Comparison of ENCODE assay signal across 14 mouse cellular contexts in genomic region chr12:109023780-109024179, GRCm38 (mm10). TPM values are rescaled to one million over a fixed set of nuclear protein-coding genes. Genes with fewer than 3 reads are reported as not detected.
DNase-seq lines count a peak whose midpoint lies in the region; ATAC-seq and TF ChIP-seq lines count a peak whose summit lies in the region.
"Had no signal": no experiment of that assay in that cellular context is flagged by ENCODE, and none has a peak within 500 bp of the region (broad histone marks: within the 10 kb centered on the region; RNA-seq: fewer than 3 reads in every experiment).

No protein-coding gene starts in this region.

- H3K4me2 ChIP-seq in midbrain, postnatal 0 days (ENCODE audit: low read depth, low read length, poor library complexity, severe bottlenecking) = no peak overlapping the region
- H3K4me2 ChIP-seq: neural tube, embryonic 12.5 days had no signal

- no peaks in the 10 kb centered on the region for H3K36me3 ChIP-seq in ES-Bruce4 (ENCODE audit: control insufficient read depth, insufficient read depth, low read length, poor library complexity, severe bottlenecking)
- H3K36me3 ChIP-seq in midbrain, postnatal 0 days (ENCODE audit: insufficient read depth, low read length) = no peaks in the 10 kb centered on the region
- H3K36me3 ChIP-seq: neural tube, embryonic 12.5 days had no signal

- DNase-seq in left cerebral cortex, adult 2 months (ENCODE audit: extremely low spot score in 1 of 2, low spot score in 2 of 2) = no peak
- DNase-seq in left cerebral cortex, adult 11 months (ENCODE audit: low spot score) = no peak
- DNase-seq in brain, embryonic 14.5 days (ENCODE audit: low read depth) = peak; percentile 44
- no peak for DNase-seq in midbrain, postnatal 0 days (ENCODE audit: low spot score)
- DNase-seq in layer of hippocampus, postnatal 36 days = no peak
- DNase-seq: gastrocnemius, postnatal 25 days; heart, postnatal 10 days; kidney, postnatal 10 days had no signal

- no peak for TF ChIP-seq EP300 in ES-Bruce4 (IDR thresholded peaks at IDR 0.05; ENCODE audit: insufficient read depth, low read depth, low read length)

- peak; percentile 41 for TF ChIP-seq CTCF in left cerebral cortex, adult 2 months (IDR thresholded peaks at IDR 0.05)
- TF ChIP-seq CTCF in ES-Bruce4 (IDR thresholded peaks at IDR 0.05; ENCODE audit: low read depth, low read length) = peak; percentile 71
- TF ChIP-seq CTCF in brain, embryonic 14.5 days (IDR thresholded peaks at IDR 0.05; ENCODE audit: borderline replicate concordance, extremely low read depth, insufficient read depth, insufficient read length) = peak; percentile 49
- peak; percentile 50; the same call in 1 of the 2 replicates for TF ChIP-seq CTCF in midbrain, postnatal 0 days (IDR thresholded peaks at IDR 0.05)

- TF ChIP-seq POLR2A in ES-Bruce4 (IDR thresholded peaks at IDR 0.05; ENCODE audit: insufficient read depth, low read length) = no peak
- no peak for TF ChIP-seq POLR2A in brain, embryonic 14.5 days (IDR thresholded peaks at IDR 0.05; ENCODE audit: borderline replicate concordance, extremely low read depth, insufficient read depth, insufficient read length, poor library complexity, severe bottlenecking)

- no peak overlapping the region for H3K4me3 ChIP-seq in left cerebral cortex, adult 2 months
- no peak overlapping the region for H3K4me3 ChIP-seq in ES-Bruce4 (ENCODE audit: low read depth, low read length)
- H3K4me3 ChIP-seq in midbrain, postnatal 0 days (ENCODE audit: low read depth, low read length) = no peak overlapping the region
- H3K4me3 ChIP-seq: erythroblast, embryonic 14.5 days; limb, embryonic 10.5 days; neural tube, embryonic 12.5 days had no signal

- H3K4me1 ChIP-seq in ES-Bruce4 (ENCODE audit: control insufficient read depth, insufficient read depth, low read length) = no peaks in the 10 kb centered on the region
- H3K4me1 ChIP-seq in midbrain, postnatal 0 days (ENCODE audit: insufficient read depth, low read length) = no peaks in the 10 kb centered on the region
- H3K4me1 ChIP-seq: neural tube, embryonic 12.5 days had no signal

- no peaks in the 10 kb centered on the region for H3K27me3 ChIP-seq in ES-Bruce4 (ENCODE audit: control insufficient read depth, insufficient read depth, low read length, poor library complexity, severe bottlenecking)
- H3K27me3 ChIP-seq in midbrain, postnatal 0 days (ENCODE audit: insufficient read depth, low read length) = no peaks in the 10 kb centered on the region
- H3K27me3 ChIP-seq: neural tube, embryonic 12.5 days; Patski had no signal

- 66% methylated on average over 9 of the region's 9 CpGs for WGBS in midbrain, postnatal 0 days

- intact Hi-C loops in left cerebral cortex, adult 2 months (cut with DNase I) = no loop called here

- no peak overlapping the region for H3K9ac ChIP-seq in ES-Bruce4 (ENCODE audit: low read depth, poor library complexity, severe bottlenecking)
- no peak overlapping the region for H3K9ac ChIP-seq in midbrain, postnatal 0 days (replicated peaks; ENCODE audit: low read length, poor library complexity, severe bottlenecking)
- H3K9ac ChIP-seq: neural tube, embryonic 12.5 days had no signal

- ATAC-seq in midbrain, postnatal 0 days (ENCODE audit: low FRiP score) = no peak
- no peak for ATAC-seq in erythroid progenitor cell, adult 5-6 weeks (replicated peaks; ENCODE audit: low FRiP score, poor library complexity, severe bottlenecking)
- ATAC-seq: Patski had no signal

- H3K9me3 ChIP-seq in ES-Bruce4 (replicated peaks; ENCODE audit: control insufficient read depth, insufficient read depth, low read length, poor library complexity, severe bottlenecking) = no peaks in the 10 kb centered on the region
- no peaks in the 10 kb centered on the region for H3K9me3 ChIP-seq in midbrain, postnatal 0 days (ENCODE audit: low read length)
- H3K9me3 ChIP-seq: limb, embryonic 10.5 days; neural tube, embryonic 12.5 days had no signal

- H3K27ac ChIP-seq in left cerebral cortex, adult 2 months = no peak overlapping the region
- H3K27ac ChIP-seq in ES-Bruce4 (ENCODE audit: insufficient read depth, low read length) = no peak overlapping the region
- no peak overlapping the region for H3K27ac ChIP-seq in midbrain, postnatal 0 days (ENCODE audit: low read depth, low read length)
- H3K27ac ChIP-seq: limb, embryonic 10.5 days; neural tube, embryonic 12.5 days had no signal

RNA-seq across cellular contexts. Expression of gene Begain, which starts 44.2 kb away (rescaled TPM):
- 100 to 1,000 TPM; 148 to 157 TPM for total RNA-seq in left cerebral cortex, adult 2 months (2021)
- polyA plus RNA-seq in ES-Bruce4 (2011; ENCODE audit: insufficient read depth, insufficient read length, low read depth, missing spikeins) = 1.8 and 2.8 TPM in 2 replicates
- polyA plus RNA-seq in brain, embryonic 14.5 days (2012; rRNA removed) = 65.9 and 96.3 TPM in 2 replicates
- 78.2 and 84.2 TPM in 2 replicates for total RNA-seq in midbrain, postnatal 0 days (2014; rRNA removed)
- 28.4 and 31.8 TPM in 2 replicates for polyA plus RNA-seq in midbrain, postnatal 0 days (2015; fragmentation: Nextera tagmentation; extraction: Ambion mirVana)
- 100 to 1,000 TPM; 139 to 145 TPM for total RNA-seq in layer of hippocampus, postnatal 36 days (2021)
- total RNA-seq in erythroid progenitor cell, adult 5-6 weeks (2015; ENCODE audit: low replicate concordance) = not detected in 2 replicates
- not detected in 2 replicates for total RNA-seq in erythroid progenitor cell, adult 5-6 weeks (2017; ENCODE audit: low replicate concordance)
- polyA plus RNA-seq: erythroblast, embryonic 14.5 days had no signal

Comparison
In these comparisons a context has a peak if more than half of its experiments do, and no peak if none do; other contexts are left out.
1. RNA of gene Begain, which starts 44.2 kb away (total RNA-seq): 148 to 157 TPM in left cerebral cortex, adult 2 months, 139 to 145 TPM in layer of hippocampus, postnatal 36 days and 78.2 to 84.2 TPM in midbrain, postnatal 0 days; not detected in erythroid progenitor cell, adult 5-6 weeks; every median in the first group is over 10 times any median in the second.
2. Peak in every context shown above with its lines, with median percentiles within 50 percentile points of each other: CTCF ChIP-seq.